Mouse (Mus musculus) liver, embryonic 16.5 days (tissue): ENCODE measurements around the gene Iqce. TPM values are rescaled to one million over a fixed set of nuclear protein-coding genes. Genes with fewer than 3 reads are reported as not detected.

ENCODE experiments used
- ATAC-seq: fragments of 200-750 bp; cut with Nextera tagmentation; 2 replicates; pipeline ENCODE4 v1.8.0; 2017; ENCODE audit warnings: low read depth, mild to moderate bottlenecking, moderate number of reproducible peaks, moderate library complexity
- H3K27ac ChIP-seq: fragments of 300-500 bp; sonication (generic); 2 replicates; pipeline ENCODE4 v1.5.1; 2014; ENCODE audit warnings: mild to moderate bottlenecking, low read length
- H3K27me3 ChIP-seq: fragments of 300-500 bp; sonication (generic); 2 replicates; pipeline ENCODE4 v1.6.1; 2014; ENCODE audit warnings: low read depth, low read length, mixed read lengths; ENCODE audit not compliant: control insufficient read depth, insufficient read depth
- H3K36me3 ChIP-seq: fragments of 300-500 bp; sonication (generic); 2 replicates; pipeline ENCODE4 v1.6.1; 2014; ENCODE audit warnings: mild to moderate bottlenecking; ENCODE audit not compliant: control insufficient read depth, insufficient read depth
- H3K4me1 ChIP-seq: fragments of 300-500 bp; sonication (generic); 2 replicates; pipeline ENCODE4 v1.6.1; 2014; ENCODE audit warnings: low read depth, low read length, mixed read lengths; ENCODE audit not compliant: control insufficient read depth
- H3K4me2 ChIP-seq: fragments of 300-500 bp; sonication (generic); 2 replicates; pipeline ENCODE4 v1.6.1; 2014; ENCODE audit warnings: low read depth, low read length, mixed read lengths
- H3K4me3 ChIP-seq: fragments of 300-500 bp; sonication (generic); 2 replicates; pipeline ENCODE4 v1.5.1; 2014; ENCODE audit warnings: low read depth, mild to moderate bottlenecking, low read length
- H3K9ac ChIP-seq: fragments of 300-500 bp; sonication (generic); 2 replicates; pipeline ENCODE4 v1.6.1; 2014; ENCODE audit warnings: low read depth, low read length
- H3K9me3 ChIP-seq: fragments of 300-500 bp; sonication (generic); replicated peaks from 2 replicates; pipeline ENCODE4 v1.6.1; 2016; ENCODE audit warnings: low read length; ENCODE audit not compliant: control insufficient read depth
- WGBS: fragments of 180-500 bp; shearing (Covaris S2); extraction: QIAGEN DNeasy Blood & Tissue Kit; methylation state at CpG from one replicate; pipeline ENCODE4 v1.1.7; 2014; ENCODE audit not compliant: insufficient replicate concordance; 5-methylcytosine and 5-hydroxymethylcytosine counted together
- polyA plus RNA-seq: library from polyadenylated mRNA; unstranded; fragments of >200 nt; fragmentation: Nextera tagmentation; extraction: Ambion mirVana; gene quantifications from 2 replicates; pipeline ENCODE4 v1.2.1, GENCODE M21; 2015

The Iqce gene
- polyA plus RNA-seq, 1 experiment from 2014 or later, result 5.2 TPM

GRCm38 (mm10) chr5:140735297-140735696 lies 33.1 kb upstream of the Iqce start:
- H3K4me1 ChIP-seq, result peaks cover 5% of the 10 kb centered on the region
- WGBS, result 0% methylated on average over 20 of the region's 22 CpGs
- no peaks in the 10 kb centered on the region for H3K9me3 ChIP-seq
- no peaks in the 10 kb centered on the region for H3K36me3 ChIP-seq
- peak overlapping the region; percentile 44 for H3K4me3 ChIP-seq
- H3K27ac ChIP-seq, result no peak overlapping the region
- peak; percentile 17; the same call in 1 of the 2 replicates for ATAC-seq
- H3K27me3 ChIP-seq, result peaks cover 30% of the 10 kb centered on the region
- H3K9ac ChIP-seq, result peak overlapping the region; percentile 37; the same call in 1 of the 2 replicates
- H3K4me2 ChIP-seq, result peak overlapping the region; percentile 53

GRCm38 (mm10) chr5:140733336-140733735 lies 31.2 kb upstream of the Iqce start:
- Histone ChIP-seq H3K9me3 (no peaks in the 10 kb centered on the region), H3K36me3 (no peaks in the 10 kb centered on the region), H3K4me3 (no peak overlapping the region), H3K9ac (no peak overlapping the region), H3K27ac (no peak overlapping the region), H3K4me2 (no peak overlapping the region), H3K4me1 (peaks cover 5% of the 10 kb centered on the region), H3K27me3 (peaks cover 30% of the 10 kb centered on the region)
- no peak; the same call in 1 of the 2 replicates for ATAC-seq
- WGBS, result 19% methylated on average over 3 of the region's 3 CpGs

GRCm38 (mm10) chr5:140732195-140732594 lies 30.0 kb upstream of the Iqce start:
- peaks cover 5% of the 10 kb centered on the region for H3K4me1 ChIP-seq
- H3K4me2 ChIP-seq, result no peak overlapping the region
- H3K27me3 ChIP-seq, result peaks cover 26% of the 10 kb centered on the region
- H3K27ac ChIP-seq, result no peak overlapping the region
- H3K4me3 ChIP-seq, result no peak overlapping the region
- no peak for ATAC-seq
- H3K9ac ChIP-seq, result no peak overlapping the region
- no peaks in the 10 kb centered on the region for H3K9me3 ChIP-seq
- H3K36me3 ChIP-seq, result no peaks in the 10 kb centered on the region
- 42% methylated on average over 4 of the region's 4 CpGs for whole genome bisulfite sequencing

- Histone ChIP-seq H3K27ac (no peak overlapping the region; the same call in 1 of the 2 replicates), H3K9ac (no peak overlapping the region), H3K4me1 (peaks cover 5% of the 10 kb centered on the region), H3K9me3 (no peaks in the 10 kb centered on the region), H3K4me3 (no peak overlapping the region), H3K36me3 (no peaks in the 10 kb centered on the region), H3K4me2 (no peak overlapping the region), H3K27me3 (peaks cover 16% of the 10 kb centered on the region)
- 38% methylated on average over 11 of the region's 11 CpGs for WGBS
- ATAC-seq, result no peak
These were observed 29.0 kb upstream of the Iqce start for GRCm38 (mm10) chr5:140731040-140731797.

GRCm38 (mm10) chr5:140726946-140727740 lies 25.0 kb upstream of the Iqce start:
- H3K4me2 ChIP-seq, result no peak overlapping the region
- H3K9me3 ChIP-seq, result no peaks in the 10 kb centered on the region
- no peaks in the 10 kb centered on the region for H3K36me3 ChIP-seq
- H3K27me3 ChIP-seq, result no peaks in the 10 kb centered on the region
- no peak overlapping the region for H3K4me3 ChIP-seq
- H3K9ac ChIP-seq, result no peak overlapping the region
- 57% methylated on average over 17 of the region's 17 CpGs for WGBS
- no peak overlapping the region for H3K27ac ChIP-seq
- no peak for ATAC-seq
- no peaks in the 10 kb centered on the region for H3K4me1 ChIP-seq

- no peak overlapping the region for H3K4me2 ChIP-seq
- H3K27me3 ChIP-seq, result no peaks in the 10 kb centered on the region
- 66% methylated on average over 7 of the region's 7 CpGs for WGBS
- H3K36me3 ChIP-seq, result no peaks in the 10 kb centered on the region
- H3K27ac ChIP-seq, result no peak overlapping the region
- H3K4me1 ChIP-seq, result no peaks in the 10 kb centered on the region
- H3K9me3 ChIP-seq, result no peaks in the 10 kb centered on the region
- no peak for ATAC-seq
- H3K9ac ChIP-seq, result no peak overlapping the region
- no peak overlapping the region for H3K4me3 ChIP-seq
These were observed 24.1 kb upstream of the Iqce start for GRCm38 (mm10) chr5:140726062-140726839.

GRCm38 (mm10) chr5:140723822-140724221 lies 21.6 kb upstream of the Iqce start, which contains the start of gene Amz1:
Gene Amz1 (plus strand): TSS chr5:140724127.
- H3K27ac ChIP-seq, result no peak within 1 kb of the TSS
- H3K4me3 ChIP-seq, result no peak within 1 kb of the TSS
- no peaks in the 10 kb centered on the region for H3K9me3 ChIP-seq
- no peaks in the 10 kb centered on the region for H3K4me1 ChIP-seq
- H3K9ac ChIP-seq, result no peak within 1 kb of the TSS
- no peak for ATAC-seq
- no peaks in the 10 kb centered on the region for H3K36me3 ChIP-seq
- WGBS, result 64% methylated on average over 13 of the region's 13 CpGs
- no peak within 1 kb of the TSS for H3K4me2 ChIP-seq
- H3K27me3 ChIP-seq, result no peaks in the 10 kb centered on the region

- no peak for ATAC-seq
- Histone ChIP-seq H3K9me3 (no peaks in the 10 kb centered on the region), H3K4me3 (no peak overlapping the region), H3K27ac (no peak overlapping the region), H3K4me1 (no peaks in the 10 kb centered on the region), H3K9ac (no peak overlapping the region), H3K27me3 (no peaks in the 10 kb centered on the region), H3K4me2 (no peak overlapping the region), H3K36me3 (peaks cover 11% of the 10 kb centered on the region)
- 58% methylated on average over 3 of the region's 3 CpGs for WGBS
These were observed 19.9 kb upstream of the Iqce start for GRCm38 (mm10) chr5:140722121-140722520.
